Mouse (Mus musculus) layer of hippocampus, postnatal 10 days (tissue): ENCODE measurements around the gene Ppp2r5e. TPM values are rescaled to one million over a fixed set of nuclear protein-coding genes. Genes with fewer than 3 reads are reported as not detected.
"Not testable (repeated sequence)": the region's sequence is repeated elsewhere in the genome, so short reads cannot be mapped to it uniquely, and the experiment has no call there.

ENCODE experiments used
- DNase-seq, 2 experiments: peaks; one replicate each; pipeline ENCODE4 v3.0.0; 2021; ENCODE audit warnings: low spot score in 2 of 2
- total RNA-seq, 2 experiments: library from RNA; stranded (reverse); gene quantifications; 2 replicates each; pipeline ENCODE4 v1.2.3; 2021

Gene Ppp2r5e
- total RNA-seq, 2 experiments from 2014 or later = 77.4 to 83.5 TPM

GRCm38 (mm10) chr12:75492549-75493327 is 103.3 kb downstream of the Ppp2r5e start:
- DNase-seq = no peak

GRCm38 (mm10) chr12:75492148-75492547 is 103.9 kb downstream of the Ppp2r5e start:
- DNase-seq = not testable (repeated sequence)

- no peak for DNase-seq
Observed at GRCm38 (mm10) chr12:75487500-75487899, 108.5 kb downstream of the Ppp2r5e start.

GRCm38 (mm10) chr12:75486568-75487286 is 109.3 kb downstream of the Ppp2r5e start:
- DNase-seq = no peak

GRCm38 (mm10) chr12:75482781-75483180 is 113.3 kb downstream of the Ppp2r5e start:
- no peak for DNase-seq

- no peak for DNase-seq
Observed at GRCm38 (mm10) chr12:75482015-75482414, 114.0 kb downstream of the Ppp2r5e start.

GRCm38 (mm10) chr12:75480031-75480430 is 116.0 kb downstream of the Ppp2r5e start:
- no peak for DNase-seq

GRCm38 (mm10) chr12:75479375-75479898 is 116.6 kb downstream of the Ppp2r5e start:
- DNase-seq = no peak

- DNase-seq = no peak
Observed at GRCm38 (mm10) chr12:75478596-75478995, 117.4 kb downstream of the Ppp2r5e start.

- no peak for DNase-seq
Observed at GRCm38 (mm10) chr12:75478117-75478516, 117.9 kb downstream of the Ppp2r5e start.

GRCm38 (mm10) chr12:75473021-75473420 is 123.0 kb downstream of the Ppp2r5e start:
- DNase-seq = no peak

GRCm38 (mm10) chr12:75472107-75472506 is 123.9 kb downstream of the Ppp2r5e start:
- DNase-seq = no peak

GRCm38 (mm10) chr12:75467814-75468213 is 128.2 kb downstream of the Ppp2r5e start:
- DNase-seq = no peak

- DNase-seq = no peak
Observed at GRCm38 (mm10) chr12:75467127-75467526, 128.9 kb downstream of the Ppp2r5e start.

GRCm38 (mm10) chr12:75466206-75466605 is 129.8 kb downstream of the Ppp2r5e start:
- no peak for DNase-seq

- peak; percentile 51 to 62 for DNase-seq
Observed at GRCm38 (mm10) chr12:75464016-75464769, 131.9 kb downstream of the Ppp2r5e start.

GRCm38 (mm10) chr12:75460561-75460960 is 135.5 kb downstream of the Ppp2r5e start:
- DNase-seq = no peak

- no peak for DNase-seq
Observed at GRCm38 (mm10) chr12:75459656-75460055, 136.4 kb downstream of the Ppp2r5e start.

GRCm38 (mm10) chr12:75453441-75453840 is 142.6 kb downstream of the Ppp2r5e start:
- no peak for DNase-seq

- DNase-seq = no peak
Observed at GRCm38 (mm10) chr12:75453027-75453426, 143.0 kb downstream of the Ppp2r5e start.

- no peak for DNase-seq
Observed at GRCm38 (mm10) chr12:75450592-75450991, 145.5 kb downstream of the Ppp2r5e start.
